Mouse (Mus musculus) limb, embryonic 12.5 days (tissue): Measurements from ENCODE around the gene Slc4a10. TPM values are rescaled to one million over a fixed set of nuclear protein-coding genes. Genes with fewer than 3 reads are reported as not detected.

ENCODE experiments used
- polyA plus RNA-seq: library from polyadenylated mRNA; unstranded; fragments of >200 nt; fragmentation: Nextera tagmentation; extraction: Ambion mirVana; gene quantifications from 2 replicates; pipeline ENCODE4 v1.2.1, GENCODE M21; 2016

Slc4a10 gene
- polyA plus RNA-seq, 1 experiment from 2014 or later: not detected

Other genes with a start within 250 kb of the Slc4a10 start
- gene Tbr1, start 243.5 kb upstream of the Slc4a10 start, polyA plus RNA-seq: 0.15 and 0.19 TPM in 2 replicates